Mouse (Mus musculus): Measurements from ENCODE around the gene Pan2. TPM values are rescaled to one million over a fixed set of nuclear protein-coding genes. Genes with fewer than 3 reads are reported as not detected.
A peak's percentile ranks its signal among the peaks of the same experiment; 100 is the strongest.

The Pan2 gene
- total RNA-seq, 1 experiment from 2014 or later = 14.6 TPM

DNA sequence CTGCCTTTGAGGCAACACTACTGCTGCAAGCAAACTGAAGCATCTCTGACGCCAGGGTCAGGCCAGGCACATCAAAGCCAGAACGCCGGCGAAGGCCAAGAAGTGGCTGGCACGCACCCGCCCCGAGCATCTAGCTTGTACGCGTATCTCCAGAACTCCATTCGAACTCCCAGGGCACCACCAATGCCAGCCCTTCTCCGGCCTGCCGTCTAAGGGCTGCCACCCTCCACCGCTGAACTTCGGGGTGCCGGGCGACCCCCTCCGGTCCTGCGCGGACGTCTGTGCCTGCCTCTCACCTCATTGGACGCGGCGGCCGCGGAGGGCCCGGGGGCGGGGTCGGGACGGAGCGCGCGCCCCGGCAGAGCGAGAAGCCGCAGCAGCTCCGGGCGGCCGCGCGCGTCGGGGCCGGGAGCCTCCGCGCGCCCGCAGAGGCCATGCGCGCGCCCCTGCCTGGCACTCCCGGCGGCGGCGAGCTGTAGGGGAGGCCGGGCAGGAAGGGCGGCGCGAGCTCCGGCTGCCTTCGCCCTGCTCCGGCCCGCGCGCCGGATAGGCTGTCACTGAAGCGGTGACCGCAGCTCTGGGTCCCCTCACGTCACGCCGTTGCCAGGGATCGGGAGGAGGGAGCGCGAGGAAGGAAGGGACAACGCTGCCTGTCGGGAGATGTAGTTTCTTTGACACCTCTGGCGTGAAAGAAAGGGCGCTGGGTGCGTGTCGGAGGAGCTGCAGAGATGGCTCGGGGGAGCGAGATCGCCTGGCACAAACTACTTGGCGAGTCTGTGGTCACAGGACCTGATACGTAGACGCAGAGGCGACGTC lies 65.5 kb downstream of the Pan2 start, which contains the start of gene Coq10a:
Gene Coq10a, minus strand, starts transcription at position 596 of the 816 bp plus-strand sequence.
- peak; percentile 80 for ATAC-seq (replicated peaks; ENCODE audit: insufficient number of reproducible peaks, low FRiP score, low TSS enrichment, poor library complexity, severe bottlenecking)

DNA sequence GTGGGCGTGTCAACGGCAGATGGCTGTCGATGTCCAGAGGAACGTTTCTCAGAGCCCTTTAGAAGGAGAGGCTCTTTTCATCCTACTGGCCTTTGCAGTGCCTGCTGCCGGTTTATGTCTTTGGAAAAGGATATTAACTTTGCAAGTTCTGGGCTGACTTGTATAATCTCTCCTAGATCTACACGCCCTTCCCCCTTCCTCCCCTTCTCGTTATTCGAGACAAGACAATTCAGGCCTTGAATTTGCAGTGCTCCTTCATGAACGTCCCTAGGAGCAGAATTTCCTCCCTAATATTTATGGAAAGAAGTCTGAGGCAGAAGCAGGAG lies 66.0 kb downstream of the Pan2 start:
- no peak for ATAC-seq (replicated peaks; ENCODE audit: insufficient number of reproducible peaks, low FRiP score, low TSS enrichment, poor library complexity, severe bottlenecking)

DNA sequence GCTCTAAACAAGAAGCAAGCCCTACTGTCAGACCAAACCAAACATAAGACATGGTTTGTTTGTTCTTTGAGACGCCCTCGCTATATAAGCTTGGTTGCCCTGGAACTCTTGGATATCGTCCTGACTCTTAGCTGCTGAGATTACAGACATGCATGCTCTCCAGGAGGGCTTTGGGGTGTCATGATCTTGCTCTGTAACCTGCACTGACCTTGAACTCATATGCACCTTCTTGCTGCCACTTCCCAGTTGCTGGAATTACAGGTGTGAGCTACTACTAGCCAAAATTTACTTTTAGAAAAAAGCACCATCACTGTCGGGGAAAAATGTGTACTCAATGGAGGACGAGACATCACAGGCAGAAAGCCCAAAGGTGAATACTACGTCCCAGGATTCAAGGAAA lies 66.5 kb downstream of the Pan2 start:
- no peak for ATAC-seq (replicated peaks; ENCODE audit: insufficient number of reproducible peaks, low FRiP score, low TSS enrichment, poor library complexity, severe bottlenecking)

GRCm38 (mm10) chr10:128370021-128370420 lies 66.9 kb downstream of the Pan2 start:
- ATAC-seq (replicated peaks; ENCODE audit: insufficient number of reproducible peaks, low FRiP score, low TSS enrichment, poor library complexity, severe bottlenecking) = no peak

GRCm38 (mm10) chr10:128370601-128371000 lies 67.5 kb downstream of the Pan2 start:
- ATAC-seq (replicated peaks; ENCODE audit: insufficient number of reproducible peaks, low FRiP score, low TSS enrichment, poor library complexity, severe bottlenecking) = no peak

Other genes with a start within 250 kb of the Pan2 start
- gene Ptges3, start 244.4 kb upstream of the Pan2 start, total RNA-seq (2017) = 122 to 160 TPM (median 144 TPM) in 3 replicates
- 601 to 762 TPM (median 711 TPM) in 3 replicates for gene Atp5b, start 220.1 kb upstream of the Pan2 start, total RNA-seq (2017)
- gene Baz2a, start 211.8 kb upstream of the Pan2 start, total RNA-seq (2017) = 36.8 to 80.0 TPM (median 45.1 TPM) in 3 replicates
- 2.2 to 23.9 TPM (median 6.5 TPM) in 3 replicates for gene Rbms2, start 123.0 kb upstream of the Pan2 start, total RNA-seq (2017)
- gene Gls2, start 108.9 kb upstream of the Pan2 start, total RNA-seq (2017) = not detected in 3 replicates
- gene Spryd4, start 91.5 kb upstream of the Pan2 start, total RNA-seq (2017) = 5.1 to 9.0 TPM (median 7.3 TPM) in 3 replicates
- not detected in 3 replicates for gene Mip, start 77.5 kb upstream of the Pan2 start, total RNA-seq (2017)
- gene Timeless, start 71.3 kb upstream of the Pan2 start, total RNA-seq (2017) = 6.0 to 13.5 TPM (median 9.7 TPM) in 3 replicates
- gene Apon, start 49.2 kb upstream of the Pan2 start, total RNA-seq (2017) = not detected in 3 replicates
- 0.39 TPM in 1 of 3 replicates, not detected in the others for gene Apof, start 34.7 kb upstream of the Pan2 start, total RNA-seq (2017)
- 17.5 to 30.8 TPM (median 30.3 TPM) in 3 replicates for gene Stat2, start 32.8 kb upstream of the Pan2 start, total RNA-seq (2017)
- gene Il23a, start 4.6 kb upstream of the Pan2 start, total RNA-seq (2017) = not detected in 3 replicates
- 31.0 to 45.3 TPM (median 42.6 TPM) in 3 replicates for gene Cnpy2, start 19.1 kb downstream of the Pan2 start, total RNA-seq (2017)
- gene Cs, start 34.4 kb downstream of the Pan2 start, total RNA-seq (2017) = 72.5 to 84.0 TPM (median 77.3 TPM) in 3 replicates
- 18.2 to 21.9 TPM (median 19.4 TPM) in 3 replicates for gene Coq10a, start 65.7 kb downstream of the Pan2 start, total RNA-seq (2017)
- gene Ankrd52, start 73.8 kb downstream of the Pan2 start, total RNA-seq (2017) = 6.5 to 18.2 TPM (median 8.3 TPM) in 3 replicates
- not detected in 3 replicates for gene Slc39a5, start 97.9 kb downstream of the Pan2 start, total RNA-seq (2017)
- gene Nabp2, start 108.2 kb downstream of the Pan2 start, total RNA-seq (2017) = 34.6 to 49.4 TPM (median 44.2 TPM) in 3 replicates
- 16.2 to 36.8 TPM (median 28.3 TPM) in 3 replicates for gene Rnf41, start 108.3 kb downstream of the Pan2 start, total RNA-seq (2017)
- gene Smarcc2, start 155.9 kb downstream of the Pan2 start, total RNA-seq (2017) = 53.3 to 103 TPM (median 61.2 TPM) in 3 replicates
- 2,131 to 2,768 TPM (median 2,315 TPM) in 3 replicates for gene Myl6, start 190.8 kb downstream of the Pan2 start, total RNA-seq (2017)
- gene Myl6b, start 195.3 kb downstream of the Pan2 start, total RNA-seq (2017) = not detected in 3 replicates
- gene Esyt1, start 222.5 kb downstream of the Pan2 start, total RNA-seq (2017) = 135 to 345 TPM (median 157 TPM) in 3 replicates
- gene Zc3h10, start 244.4 kb downstream of the Pan2 start, total RNA-seq (2017) = 16.1 to 26.5 TPM (median 19.1 TPM) in 3 replicates
- gene Rpl41, start 246.0 kb downstream of the Pan2 start, total RNA-seq (2017) = 2,103 to 2,260 TPM (median 2,168 TPM) in 3 replicates

Data from monocyte, adult 5-6 weeks (primary cell).